21 mouse cellular contexts compared by ENCODE assay signal in genomic region chr10:43315228-43315627, GRCm38 (mm10).
DNase-seq lines count a peak whose midpoint lies in the region; ATAC-seq and TF ChIP-seq lines count a peak whose summit lies in the region.
"Had no signal": no experiment of that assay in that cellular context is flagged by ENCODE, and none has a peak within 500 bp of the region (broad histone marks: within the 10 kb centered on the region; RNA-seq: fewer than 3 reads in every experiment).

No protein-coding gene starts in this region.

- H3K4me3 ChIP-seq in intestine, embryonic 14.5 days (ENCODE audit: low read depth, low read length), result no peak overlapping the region
- no peak overlapping the region for H3K4me3 ChIP-seq in intestine, embryonic 15.5 days (replicated peaks)
- no peak overlapping the region for H3K4me3 ChIP-seq in lung, postnatal 0 days (ENCODE audit: low read depth, low read length)
- no peak overlapping the region for H3K4me3 ChIP-seq in stomach, postnatal 0 days (ENCODE audit: low read depth, low read length)
- no peak overlapping the region for H3K4me3 ChIP-seq in kidney, embryonic 15.5 days (replicated peaks)
- H3K4me3 ChIP-seq: forebrain, embryonic 10.5 days; heart, embryonic 12.5 days; limb, embryonic 12.5 days had no signal

- 0 out of 2 replicates have a peak, but pooled peaks have one; percentile 13 for TF ChIP-seq CTCF in lung, postnatal 0 days (IDR thresholded peaks at IDR 0.05)
- TF ChIP-seq CTCF in stomach, postnatal 0 days (IDR thresholded peaks at IDR 0.05; ENCODE audit: low read depth), result peak; percentile 37; the same call in 1 of the 2 replicates

- no peaks in the 10 kb centered on the region for H3K9me3 ChIP-seq in intestine, embryonic 14.5 days (ENCODE audit: control insufficient read depth, low read length)
- no peaks in the 10 kb centered on the region for H3K9me3 ChIP-seq in intestine, embryonic 15.5 days
- H3K9me3 ChIP-seq in lung, postnatal 0 days (ENCODE audit: low read length), result no peaks in the 10 kb centered on the region
- no peaks in the 10 kb centered on the region for H3K9me3 ChIP-seq in stomach, postnatal 0 days (ENCODE audit: control insufficient read depth, low read length)
- no peaks in the 10 kb centered on the region for H3K9me3 ChIP-seq in kidney, embryonic 15.5 days (replicated peaks)
- H3K9me3 ChIP-seq: forebrain, embryonic 10.5 days; heart, embryonic 12.5 days; limb, embryonic 12.5 days had no signal

- no peak overlapping the region for H3K4me2 ChIP-seq in intestine, embryonic 14.5 days (ENCODE audit: low read length)
- no peak overlapping the region for H3K4me2 ChIP-seq in intestine, embryonic 15.5 days (replicated peaks)
- H3K4me2 ChIP-seq in lung, postnatal 0 days (replicated peaks; ENCODE audit: low read depth, low read length), result no peak overlapping the region
- H3K4me2 ChIP-seq in stomach, postnatal 0 days (replicated peaks; ENCODE audit: low read depth), result no peak overlapping the region
- H3K4me2 ChIP-seq in kidney, embryonic 15.5 days, result no peak overlapping the region
- H3K4me2 ChIP-seq: heart, embryonic 12.5 days; hindbrain, embryonic 14.5 days; limb, embryonic 12.5 days had no signal

- no peak overlapping the region for H3K9ac ChIP-seq in intestine, embryonic 14.5 days (ENCODE audit: low read length)
- no peak overlapping the region for H3K9ac ChIP-seq in intestine, embryonic 15.5 days
- no peak overlapping the region for H3K9ac ChIP-seq in lung, postnatal 0 days (replicated peaks; ENCODE audit: low read depth)
- H3K9ac ChIP-seq in stomach, postnatal 0 days (ENCODE audit: low read length), result no peak overlapping the region
- H3K9ac ChIP-seq in kidney, embryonic 15.5 days, result no peak overlapping the region
- H3K9ac ChIP-seq: heart, embryonic 12.5 days; hindbrain, embryonic 14.5 days; limb, embryonic 12.5 days had no signal

- no peaks in the 10 kb centered on the region for H3K4me1 ChIP-seq in intestine, embryonic 14.5 days (replicated peaks; ENCODE audit: control insufficient read depth, insufficient read depth, low read length)
- H3K4me1 ChIP-seq in intestine, embryonic 15.5 days (replicated peaks), result peaks cover 10% of the 10 kb centered on the region; the same call in 1 of the 2 replicates
- H3K4me1 ChIP-seq in lung, postnatal 0 days (ENCODE audit: insufficient read depth, low read depth, low read length), result no peaks in the 10 kb centered on the region
- H3K4me1 ChIP-seq in stomach, postnatal 0 days (replicated peaks; ENCODE audit: control insufficient read depth, insufficient read depth), result peaks cover 7% of the 10 kb centered on the region; the same call in 1 of the 2 replicates
- H3K4me1 ChIP-seq in kidney, embryonic 15.5 days, result peaks cover 7% of the 10 kb centered on the region; the same call in 1 of the 2 replicates

- no peak for TF ChIP-seq EP300 in lung, postnatal 0 days (IDR thresholded peaks at IDR 0.05)
- no peak for TF ChIP-seq EP300 in stomach, postnatal 0 days (optimal IDR thresholded peaks at IDR 0.05)

- no peak for ATAC-seq in intestine, embryonic 14.5 days (replicated peaks; ENCODE audit: low FRiP score, low TSS enrichment, low read depth)
- ATAC-seq in intestine, embryonic 15.5 days, result no peak
- ATAC-seq in lung, postnatal 0 days, result no peak
- no peak for ATAC-seq in stomach, postnatal 0 days (ENCODE audit: low FRiP score, low TSS enrichment)
- no peak for ATAC-seq in cerebellum, adult (ENCODE audit: insufficient number of reproducible peaks, low FRiP score, low TSS enrichment)
- ATAC-seq in kidney, embryonic 15.5 days (replicated peaks; ENCODE audit: low FRiP score), result no peak
- ATAC-seq: activated CD4-positive, CD25-positive, alpha-beta regulatory T cell, adult 4 months; midbrain, embryonic 16.5 days had no signal

- H3K27me3 ChIP-seq in intestine, embryonic 14.5 days (replicated peaks; ENCODE audit: control insufficient read depth, insufficient read depth, low read length), result no peaks in the 10 kb centered on the region
- no peaks in the 10 kb centered on the region for H3K27me3 ChIP-seq in intestine, embryonic 15.5 days (replicated peaks)
- H3K27me3 ChIP-seq in lung, postnatal 0 days (replicated peaks; ENCODE audit: insufficient read depth, low read length), result no peaks in the 10 kb centered on the region
- H3K27me3 ChIP-seq in stomach, postnatal 0 days (ENCODE audit: control insufficient read depth, insufficient read depth, low read length), result no peaks in the 10 kb centered on the region
- H3K27me3 ChIP-seq in kidney, embryonic 15.5 days, result no peaks in the 10 kb centered on the region
- H3K27me3 ChIP-seq: heart, embryonic 12.5 days; limb, embryonic 12.5 days had no signal

- peak; percentile 48 for DNase-seq in intestine, embryonic 14.5 days (ENCODE audit: low spot score)
- DNase-seq in lung, postnatal 0 days (ENCODE audit: low spot score), result no peak
- DNase-seq in lung, postnatal 14 days, result no peak
- peak; percentile 13 for DNase-seq in NIH3T3 (ENCODE audit: low read depth)
- DNase-seq in stomach, postnatal 0 days (ENCODE audit: low spot score), result no peak
- DNase-seq: adrenal gland, postnatal 10 days; cerebellum, adult 18-20 months; kidney, adult 18-20 months; kidney, postnatal 4 days; lung, adult 18-20 months; lung, postnatal 36 days; right cerebral cortex, postnatal 14 days had no signal

- no peaks in the 10 kb centered on the region for H3K36me3 ChIP-seq in intestine, embryonic 14.5 days (ENCODE audit: control insufficient read depth, insufficient read depth, low read length)
- no peaks in the 10 kb centered on the region for H3K36me3 ChIP-seq in intestine, embryonic 15.5 days
- no peaks in the 10 kb centered on the region for H3K36me3 ChIP-seq in lung, postnatal 0 days (ENCODE audit: insufficient read depth, low read length)
- H3K36me3 ChIP-seq in stomach, postnatal 0 days (ENCODE audit: control insufficient read depth, insufficient read depth, low read length), result no peaks in the 10 kb centered on the region
- no peaks in the 10 kb centered on the region for H3K36me3 ChIP-seq in kidney, embryonic 15.5 days
- H3K36me3 ChIP-seq: forebrain, embryonic 10.5 days; heart, embryonic 12.5 days; limb, embryonic 12.5 days had no signal

- no peak overlapping the region for H3K27ac ChIP-seq in intestine, embryonic 14.5 days (ENCODE audit: low read depth)
- H3K27ac ChIP-seq in intestine, embryonic 15.5 days, result no peak overlapping the region
- no peak overlapping the region for H3K27ac ChIP-seq in lung, postnatal 0 days (ENCODE audit: low read length)
- no peak overlapping the region for H3K27ac ChIP-seq in stomach, postnatal 0 days (replicated peaks)
- no peak overlapping the region for H3K27ac ChIP-seq in kidney, embryonic 15.5 days
- H3K27ac ChIP-seq: forebrain, embryonic 10.5 days; hindbrain, embryonic 14.5 days; limb, embryonic 12.5 days had no signal

Comparison
In these comparisons a context has a peak if more than half of its experiments do, and no peak if none do; other contexts are left out.
1. DNase-seq: peak in intestine, embryonic 14.5 days (single experiment) and NIH3T3 (single experiment); none in lung, postnatal 0 days (single experiment), lung, postnatal 14 days (single experiment) and stomach, postnatal 0 days (single experiment).